In the genomic region with DNA sequence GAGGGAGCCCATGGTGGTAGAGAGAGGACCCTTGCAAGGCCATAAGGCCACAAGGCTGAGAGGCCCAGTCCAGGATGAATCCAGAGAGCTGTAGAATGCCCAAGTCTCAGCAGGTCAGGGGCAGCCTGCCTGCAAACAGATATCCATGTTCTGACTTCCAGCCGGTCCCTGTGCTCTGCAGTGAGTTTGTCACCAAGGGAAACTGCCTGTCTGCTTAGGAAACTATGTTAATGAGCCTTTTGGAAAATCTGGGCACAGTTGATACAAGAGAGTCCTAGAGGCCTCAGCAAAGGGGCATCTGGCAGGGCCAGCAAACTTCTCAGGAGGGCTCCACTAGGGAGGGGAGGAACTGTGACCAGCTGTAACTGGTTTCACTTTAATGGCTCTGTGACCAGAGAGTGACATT, we compare ENCODE assay signal across 8 mouse cellular contexts.
A peak's percentile ranks its signal among the peaks of the same experiment; 100 is the strongest.
DNase-seq lines count a peak whose midpoint lies in the region; ATAC-seq lines count a peak whose summit lies in the region.

No protein-coding gene starts in this region.

- H3K9me3 ChIP-seq in hindbrain, embryonic 10.5 days, result no peaks in the 10 kb centered on the region
- no peaks in the 10 kb centered on the region for H3K9me3 ChIP-seq in midbrain, embryonic 13.5 days

- peak; percentile 94 for DNase-seq in heart, adult 11 months
- no peak for DNase-seq in heart, postnatal 25 days (ENCODE audit: low spot score)
- DNase-seq in embryo, embryonic 11 days, result peak; percentile 59
- no peak for DNase-seq in hindbrain, embryonic 10.5 days (ENCODE audit: low spot score)
- no peak for DNase-seq in adrenal gland, adult 8-10 months
- no peak for DNase-seq in urinary bladder, postnatal 10 days (ENCODE audit: low spot score)

- no peaks in the 10 kb centered on the region for H3K27me3 ChIP-seq in hindbrain, embryonic 10.5 days (ENCODE audit: insufficient read depth, poor library complexity, severe bottlenecking)
- H3K27me3 ChIP-seq in midbrain, embryonic 13.5 days, result no peaks in the 10 kb centered on the region

- peak; percentile 85 for ATAC-seq in midbrain, embryonic 13.5 days
- no peak for ATAC-seq in megakaryocyte-erythroid progenitor cell, adult 5-6 weeks (replicated peaks; ENCODE audit: low FRiP score, low TSS enrichment, poor library complexity, severe bottlenecking)

- H3K4me1 ChIP-seq in hindbrain, embryonic 10.5 days (replicated peaks), result peaks cover 28% of the 10 kb centered on the region
- peaks cover 16% of the 10 kb centered on the region for H3K4me1 ChIP-seq in midbrain, embryonic 13.5 days (replicated peaks)

- WGBS in hindbrain, embryonic 10.5 days, result 36% methylated on average over 1 of the region's 1 CpGs
- 23% methylated on average over 1 of the region's 1 CpGs for WGBS in midbrain, embryonic 13.5 days

- intact Hi-C loops in heart, postnatal 25 days (cut with DNase I), result no loop called here

- H3K4me2 ChIP-seq in midbrain, embryonic 13.5 days (replicated peaks), result no peak overlapping the region

- H3K27ac ChIP-seq in hindbrain, embryonic 10.5 days, result peak overlapping the region; percentile 73
- 0 out of 2 replicates have a peak overlapping the region, but pooled peaks have one; percentile 37 for H3K27ac ChIP-seq in midbrain, embryonic 13.5 days

- no peaks in the 10 kb centered on the region for H3K36me3 ChIP-seq in hindbrain, embryonic 10.5 days
- H3K36me3 ChIP-seq in midbrain, embryonic 13.5 days, result no peaks in the 10 kb centered on the region

- no peak overlapping the region for H3K9ac ChIP-seq in midbrain, embryonic 13.5 days (replicated peaks)

- no peak overlapping the region for H3K4me3 ChIP-seq in hindbrain, embryonic 10.5 days
- H3K4me3 ChIP-seq in midbrain, embryonic 13.5 days (replicated peaks), result no peak overlapping the region

Comparison
In these comparisons a context has a peak if more than half of its experiments do, and no peak if none do; other contexts are left out.
1. DNase-seq: peak in heart, adult 11 months (single experiment) and embryo, embryonic 11 days (single experiment); none in heart, postnatal 25 days (single experiment), hindbrain, embryonic 10.5 days (single experiment), adrenal gland, adult 8-10 months (single experiment) and urinary bladder, postnatal 10 days (single experiment).